Mouse (Mus musculus): ENCODE results near the gene Rarb.

- TF ChIP-seq CTCF (IDR thresholded peaks at IDR 0.05; ENCODE audit: low read depth) = no peak
- no peak for TF ChIP-seq EP300 (IDR thresholded peaks at IDR 0.05; ENCODE audit: low read depth)
Observed at GRCm38 (mm10) chr14:16677081-16677480, 141.9 kb downstream of the Rarb start.
